7 mouse cellular contexts compared by ENCODE assay signal in the genomic region with DNA sequence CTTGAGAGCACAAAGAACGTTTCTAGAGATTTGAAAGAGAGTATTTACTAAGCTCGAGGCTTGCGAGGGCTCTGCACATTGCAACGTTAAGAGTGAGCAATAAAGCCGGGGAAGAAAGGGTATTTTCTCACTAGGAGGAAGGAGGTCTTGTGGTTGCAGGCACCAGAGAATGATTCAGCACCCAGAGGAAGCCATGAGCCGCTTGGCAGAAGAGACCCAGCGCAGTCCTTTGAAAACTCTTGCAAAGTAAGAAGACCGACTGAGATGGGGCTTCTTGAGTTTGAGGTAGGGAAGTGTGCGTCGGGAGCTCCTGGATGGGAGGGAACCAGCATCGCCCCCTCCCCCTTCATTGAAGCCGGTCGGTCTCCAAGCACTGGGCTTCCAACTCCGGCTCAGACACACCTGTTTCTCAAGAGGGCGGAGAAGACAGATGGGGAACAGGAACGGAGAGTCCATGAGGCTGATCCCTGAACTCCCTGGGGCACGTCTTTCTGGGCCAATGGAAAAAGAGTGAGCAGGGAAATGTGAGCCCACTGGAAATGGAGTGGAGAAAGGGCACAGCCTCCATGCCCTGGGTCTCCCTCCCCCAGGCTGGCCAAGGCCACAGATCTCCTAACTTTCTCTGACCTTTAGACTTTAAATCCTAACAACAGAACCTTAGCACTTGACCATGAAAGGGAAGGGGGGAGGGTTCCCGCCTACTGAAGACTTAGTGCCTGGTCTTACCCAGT. TPM values are rescaled to one million over a fixed set of nuclear protein-coding genes. Genes with fewer than 3 reads are reported as not detected.
A peak's percentile ranks its signal among the peaks of the same experiment; 100 is the strongest.
DNase-seq lines count a peak whose midpoint lies in the region; ATAC-seq and TF ChIP-seq lines count a peak whose summit lies in the region.

No protein-coding gene starts in this region.

- H3K36me3 ChIP-seq in thymus, adult 2 months (ENCODE audit: control insufficient read depth, insufficient read depth, low read length): no peaks in the 10 kb centered on the region
- no peaks in the 10 kb centered on the region for H3K36me3 ChIP-seq in liver, embryonic 14.5 days (replicated peaks; ENCODE audit: control insufficient read depth, insufficient read depth, low read depth)

- no peaks in the 10 kb centered on the region for H3K9me3 ChIP-seq in liver, embryonic 14.5 days (ENCODE audit: control insufficient read depth, low read length)

- H3K27ac ChIP-seq in thymus, adult 2 months (ENCODE audit: control insufficient read depth, insufficient read depth, low read length): peak overlapping the region; percentile 20; the same call in 1 of the 2 replicates
- no peak overlapping the region for H3K27ac ChIP-seq in liver, embryonic 14.5 days

- peak; percentile 43 for ATAC-seq in granulocyte monocyte progenitor cell, adult 5-6 weeks (replicated peaks; ENCODE audit: poor library complexity, severe bottlenecking)
- no peak for ATAC-seq in liver, embryonic 14.5 days (ENCODE audit: insufficient read depth)

- no peak for TF ChIP-seq POLR2A in thymus, adult 2 months (IDR thresholded peaks at IDR 0.05; ENCODE audit: control insufficient read depth, extremely low read depth, insufficient read depth, low read length, poor library complexity)

- H3K4me1 ChIP-seq in thymus, adult 2 months (replicated peaks; ENCODE audit: control insufficient read depth, insufficient read depth, low read length): peaks cover 26% of the 10 kb centered on the region
- H3K4me1 ChIP-seq in liver, embryonic 14.5 days (replicated peaks; ENCODE audit: control insufficient read depth in 2 of 2, insufficient read depth in 2 of 2, low read length in 1 of 2): peaks cover 12 to 23% of the 10 kb centered on the region in 2 experiments

- no peaks in the 10 kb centered on the region for H3K27me3 ChIP-seq in thymus, adult 2 months (ENCODE audit: control insufficient read depth, insufficient read depth, low read length)
- no peaks in the 10 kb centered on the region; the same call in 1 of the 2 replicates for H3K27me3 ChIP-seq in liver, embryonic 14.5 days (ENCODE audit: control insufficient read depth, insufficient read depth, low read length)

- 0 out of 2 replicates have a peak overlapping the region, but pooled peaks have one; percentile 20 for H3K9ac ChIP-seq in liver, embryonic 14.5 days (replicated peaks)

- no peak for TF ChIP-seq EP300 in liver, embryonic 14.5 days (IDR thresholded peaks at IDR 0.05; ENCODE audit: low read depth)

- WGBS in thymus, adult 2 months: 2% methylated on average over 18 of the region's 18 CpGs
- WGBS in liver, embryonic 14.5 days (ENCODE audit: insufficient replicate concordance): 4% methylated on average over 18 of the region's 18 CpGs

- peak overlapping the region; percentile 29 for H3K4me3 ChIP-seq in thymus, adult 2 months (ENCODE audit: control insufficient read depth, insufficient read depth, low read length)
- peak overlapping the region; percentile 12 to 35; a peak in 2 of 4 replicates for H3K4me3 ChIP-seq in liver, embryonic 14.5 days (ENCODE audit: insufficient read depth in 1 of 2, low read depth in 2 of 2, low read length in 2 of 2)

- TF ChIP-seq CTCF in thymus, adult 2 months (IDR thresholded peaks at IDR 0.05; ENCODE audit: borderline replicate concordance, control insufficient read depth, extremely low read depth, insufficient read depth, low read length, poor library complexity): no peak
- no peak for TF ChIP-seq CTCF in liver, embryonic 14.5 days (IDR thresholded peaks at IDR 0.05; ENCODE audit: low read depth)

- DNase-seq in thymus, adult 2 months: peak; percentile 37
- DNase-seq in thymus, adult 18-20 months: no peak
- no peak for DNase-seq in liver, embryonic 14.5 days (ENCODE audit: low read depth in 3 of 3, low spot score in 3 of 3)
- DNase-seq in cerebellum, postnatal 10 days: no peak
- no peak for DNase-seq in urinary bladder, postnatal 25 days (ENCODE audit: low spot score)
- no peak for DNase-seq in adrenal gland, postnatal 4 days (ENCODE audit: low spot score in 2 of 2)

- peak overlapping the region; percentile 48 for H3K4me2 ChIP-seq in liver, embryonic 14.5 days (ENCODE audit: low read depth)

RNA-seq across cellular contexts. Expression of gene Utp11, which starts 2.6 kb away (rescaled TPM):
- polyA plus RNA-seq in thymus, adult 2 months (2012; rRNA removed): 6.0 and 6.3 TPM in 2 replicates
- total RNA-seq in granulocyte monocyte progenitor cell, adult 5-6 weeks (2014; fragmentation: Nextera tagmentation): 57.1 and 62.4 TPM in 2 replicates
- total RNA-seq in granulocyte monocyte progenitor cell, adult 5-6 weeks (2017): 81.6 and 86.4 TPM in 2 replicates
- polyA plus RNA-seq in liver, embryonic 14.5 days (2012; rRNA removed): 7.5 and 16.4 TPM in 2 replicates
- 20.8 and 22.4 TPM in 2 replicates for polyA plus RNA-seq in liver, embryonic 14.5 days (2014; fragmentation: Nextera tagmentation; extraction: Ambion mirVana)
- 10 to 100 TPM; 34.3 to 35.9 TPM for total RNA-seq in adrenal gland, postnatal 4 days (2021)

RNA-seq across cellular contexts. Expression of gene Fhl3, which starts 4.5 kb away (rescaled TPM):
- 36.1 and 59.4 TPM in 2 replicates for polyA plus RNA-seq in thymus, adult 2 months (2012; rRNA removed)
- total RNA-seq in granulocyte monocyte progenitor cell, adult 5-6 weeks (2014; fragmentation: Nextera tagmentation): 10.4 and 16.6 TPM in 2 replicates
- 5.0 and 6.1 TPM in 2 replicates for total RNA-seq in granulocyte monocyte progenitor cell, adult 5-6 weeks (2017)
- polyA plus RNA-seq in liver, embryonic 14.5 days (2012; rRNA removed): 2.8 TPM in 2 replicates
- 2.7 and 2.9 TPM in 2 replicates for polyA plus RNA-seq in liver, embryonic 14.5 days (2014; fragmentation: Nextera tagmentation; extraction: Ambion mirVana)
- total RNA-seq in adrenal gland, postnatal 4 days (2021): 10 to 100 TPM; 15.6 to 17.3 TPM

RNA-seq across cellular contexts. Expression of gene Sf3a3, which starts 18.6 kb away (rescaled TPM):
- polyA plus RNA-seq in thymus, adult 2 months (2012; rRNA removed): 23.2 and 25.3 TPM in 2 replicates
- total RNA-seq in granulocyte monocyte progenitor cell, adult 5-6 weeks (2014; fragmentation: Nextera tagmentation): 90.7 and 105 TPM in 2 replicates
- 167 and 170 TPM in 2 replicates for total RNA-seq in granulocyte monocyte progenitor cell, adult 5-6 weeks (2017)
- 21.2 and 42.1 TPM in 2 replicates for polyA plus RNA-seq in liver, embryonic 14.5 days (2012; rRNA removed)
- polyA plus RNA-seq in liver, embryonic 14.5 days (2014; fragmentation: Nextera tagmentation; extraction: Ambion mirVana): 59.2 and 63.6 TPM in 2 replicates
- 10 to 100 TPM; 58.4 to 62.7 TPM for total RNA-seq in adrenal gland, postnatal 4 days (2021)

RNA-seq across cellular contexts. Expression of gene Pou3f1, which starts 39.3 kb away (rescaled TPM):
- polyA plus RNA-seq in thymus, adult 2 months (2012; rRNA removed): 0.38 and 0.46 TPM in 2 replicates
- not detected in 2 replicates for total RNA-seq in granulocyte monocyte progenitor cell, adult 5-6 weeks (2014; fragmentation: Nextera tagmentation)
- not detected in 2 replicates for total RNA-seq in granulocyte monocyte progenitor cell, adult 5-6 weeks (2017)
- 0.01 and 0.02 TPM in 2 replicates for polyA plus RNA-seq in liver, embryonic 14.5 days (2012; rRNA removed)
- polyA plus RNA-seq in liver, embryonic 14.5 days (2014; fragmentation: Nextera tagmentation; extraction: Ambion mirVana): not detected in 2 replicates
- under 1 TPM; 0.23 to 0.34 TPM for total RNA-seq in adrenal gland, postnatal 4 days (2021)

RNA-seq across cellular contexts. Expression of gene Inpp5b, which starts 45.7 kb away (rescaled TPM):
- 81.3 and 101 TPM in 2 replicates for polyA plus RNA-seq in thymus, adult 2 months (2012; rRNA removed)
- 31.5 and 52.6 TPM in 2 replicates for total RNA-seq in granulocyte monocyte progenitor cell, adult 5-6 weeks (2014; fragmentation: Nextera tagmentation)
- 21.1 and 24.6 TPM in 2 replicates for total RNA-seq in granulocyte monocyte progenitor cell, adult 5-6 weeks (2017)
- 36.6 and 40.3 TPM in 2 replicates for polyA plus RNA-seq in liver, embryonic 14.5 days (2012; rRNA removed)
- polyA plus RNA-seq in liver, embryonic 14.5 days (2014; fragmentation: Nextera tagmentation; extraction: Ambion mirVana): 36.7 and 40.0 TPM in 2 replicates
- total RNA-seq in adrenal gland, postnatal 4 days (2021): 10 to 100 TPM; 25.2 to 32.0 TPM
